Mouse (Mus musculus): ENCODE results near the gene Fbn1.

Gene Fbn1

GRCm38 (mm10) chr2:125340381-125340780 is 167.4 kb downstream of the Fbn1 start:
- DNase-seq (ENCODE audit: low read depth, low spot score): no peak

GRCm38 (mm10) chr2:125337239-125337638 is 170.6 kb downstream of the Fbn1 start:
- no peak for DNase-seq (ENCODE audit: low read depth, low spot score)

GRCm38 (mm10) chr2:125335206-125335605 is 172.6 kb downstream of the Fbn1 start:
- DNase-seq (ENCODE audit: low read depth, low spot score): no peak

GRCm38 (mm10) chr2:125334163-125334562 is 173.6 kb downstream of the Fbn1 start:
- DNase-seq (ENCODE audit: low read depth, low spot score): no peak

GRCm38 (mm10) chr2:125331581-125331980 is 176.2 kb downstream of the Fbn1 start:
- no peak for DNase-seq (ENCODE audit: low read depth, low spot score)

GRCm38 (mm10) chr2:125330506-125330905 is 177.3 kb downstream of the Fbn1 start:
- no peak for DNase-seq (ENCODE audit: low read depth, low spot score)

GRCm38 (mm10) chr2:125325125-125325855 is 182.5 kb downstream of the Fbn1 start:
- no peak for DNase-seq (ENCODE audit: low read depth, low spot score)

- no peak for DNase-seq (ENCODE audit: low read depth, low spot score)
Observed at GRCm38 (mm10) chr2:125324455-125324854, 183.3 kb downstream of the Fbn1 start.

GRCm38 (mm10) chr2:125323347-125323746 is 184.4 kb downstream of the Fbn1 start:
- no peak for DNase-seq (ENCODE audit: low read depth, low spot score)

- DNase-seq (ENCODE audit: low read depth, low spot score): no peak
Observed at GRCm38 (mm10) chr2:125322581-125322980, 185.2 kb downstream of the Fbn1 start.

GRCm38 (mm10) chr2:125321071-125321470 is 186.7 kb downstream of the Fbn1 start:
- no peak for DNase-seq (ENCODE audit: low read depth, low spot score)

- DNase-seq (ENCODE audit: low read depth, low spot score): no peak
Observed at GRCm38 (mm10) chr2:125319651-125320050, 188.1 kb downstream of the Fbn1 start.

- DNase-seq (ENCODE audit: low read depth, low spot score): no peak
Observed at GRCm38 (mm10) chr2:125318371-125319061, 189.3 kb downstream of the Fbn1 start.

GRCm38 (mm10) chr2:125315203-125315602 is 192.6 kb downstream of the Fbn1 start:
- DNase-seq (ENCODE audit: low read depth, low spot score): no peak

GRCm38 (mm10) chr2:125314169-125314925 is 193.4 kb downstream of the Fbn1 start:
- DNase-seq (ENCODE audit: low read depth, low spot score): no peak

- DNase-seq (ENCODE audit: low read depth, low spot score): no peak
Observed at GRCm38 (mm10) chr2:125309710-125310109, 198.1 kb downstream of the Fbn1 start.

GRCm38 (mm10) chr2:125305671-125306070 is 202.1 kb downstream of the Fbn1 start:
- no peak for DNase-seq (ENCODE audit: low read depth, low spot score)

GRCm38 (mm10) chr2:125304746-125305145 is 203.0 kb downstream of the Fbn1 start:
- DNase-seq (ENCODE audit: low read depth, low spot score): no peak

- peak; percentile 18 for DNase-seq (ENCODE audit: low read depth, low spot score)
Observed at GRCm38 (mm10) chr2:125303764-125304384, 203.9 kb downstream of the Fbn1 start.

- DNase-seq (ENCODE audit: low read depth, low spot score): no peak
Observed at GRCm38 (mm10) chr2:125302625-125302924, 205.2 kb downstream of the Fbn1 start.

GRCm38 (mm10) chr2:125301877-125302624 is 205.7 kb downstream of the Fbn1 start:
- peak; percentile 54 for DNase-seq (ENCODE audit: low read depth, low spot score)

All from R1 (cell line).